Mouse (Mus musculus): ENCODE measurements around the gene Sod1.

Sod1 gene

DNA sequence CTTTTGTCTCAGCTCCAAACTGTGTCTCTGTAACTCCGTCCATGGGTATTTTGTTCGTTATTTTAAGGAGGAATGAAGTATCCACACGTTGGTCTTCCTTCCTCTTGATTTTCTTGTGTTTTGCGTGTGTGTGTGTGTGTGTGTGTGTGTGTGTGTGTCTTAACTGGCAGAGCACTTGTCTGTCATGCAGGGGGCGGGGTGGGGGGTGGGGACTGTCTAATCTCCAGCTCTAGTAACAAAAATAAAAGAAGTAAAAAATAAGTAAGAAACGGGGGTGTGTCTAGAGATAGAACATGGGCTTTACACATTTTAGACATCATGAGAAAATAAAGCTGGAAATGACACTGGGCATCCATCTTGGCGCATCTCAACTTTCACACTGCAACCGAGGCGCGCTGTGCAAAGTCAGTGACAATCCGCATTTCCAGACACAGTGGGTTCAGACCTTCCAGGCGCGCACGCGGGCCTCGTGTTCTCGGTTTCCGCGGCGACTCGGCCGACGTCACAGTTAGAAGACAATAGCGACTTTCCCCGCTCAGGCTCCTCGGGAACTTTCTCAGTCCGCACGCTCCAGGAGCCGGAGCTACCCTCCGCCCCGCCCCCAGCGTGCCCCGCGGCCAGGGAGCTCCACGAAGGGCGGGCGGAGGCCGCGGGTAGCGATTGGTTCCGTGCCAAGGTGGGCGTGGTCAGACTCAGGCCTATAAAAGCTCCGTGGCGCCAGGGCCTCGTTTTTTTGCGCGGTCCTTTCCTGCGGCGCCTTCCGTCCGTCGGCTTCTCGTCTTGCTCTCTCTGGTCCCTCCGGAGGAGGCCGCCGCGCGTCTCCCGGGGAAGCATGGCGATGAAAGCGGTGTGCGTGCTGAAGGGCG lies at the start of gene Sod1:
TSS of gene Sod1 (plus strand) at position 729 of the 866 bp plus-strand sequence.
- peak; percentile 67 for DNase-seq (ENCODE audit: low read depth, low spot score)

DNA sequence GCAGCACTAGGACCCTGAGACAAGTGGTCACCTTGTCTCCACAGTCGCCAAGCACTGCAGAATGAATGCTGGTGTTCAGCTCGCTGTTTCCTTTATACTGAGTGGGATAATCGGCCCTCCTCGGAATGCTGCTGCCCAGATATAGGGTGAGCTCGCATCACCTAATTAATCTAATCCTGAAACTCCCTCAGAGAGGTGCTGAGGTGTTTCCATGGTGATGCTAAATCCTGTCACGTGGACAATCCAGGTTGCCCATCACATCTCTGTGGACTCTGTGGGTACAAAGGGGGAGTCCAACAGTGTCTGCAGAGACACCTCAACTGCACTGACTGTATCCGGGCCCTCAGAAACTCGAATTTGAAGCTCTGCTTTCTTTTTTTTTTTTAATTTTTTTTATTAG lies 49.1 kb upstream of the Sod1 start:
- DNase-seq (ENCODE audit: low read depth, low spot score), result no peak

DNA sequence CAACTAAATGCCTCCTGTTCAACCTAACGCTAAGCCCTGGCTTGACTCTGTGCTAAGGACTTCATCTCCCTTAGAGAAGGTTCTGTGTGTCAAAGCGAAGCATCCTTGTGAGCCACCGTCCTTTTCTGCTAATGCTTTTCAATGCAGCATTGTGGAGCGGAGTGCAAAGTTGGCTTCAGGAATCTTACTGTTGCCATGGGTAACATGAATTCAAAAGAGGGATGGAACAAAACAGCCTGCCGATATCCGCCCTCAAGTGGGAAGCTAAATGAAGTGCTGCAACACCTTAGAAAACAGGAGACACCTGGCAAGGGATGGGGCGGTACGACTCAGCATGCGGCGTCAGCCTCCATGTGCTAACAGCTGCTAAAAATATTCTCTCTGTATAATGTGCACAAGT lies 44.1 kb upstream of the Sod1 start:
- peak; percentile 89 for DNase-seq (ENCODE audit: low read depth, low spot score)

DNA sequence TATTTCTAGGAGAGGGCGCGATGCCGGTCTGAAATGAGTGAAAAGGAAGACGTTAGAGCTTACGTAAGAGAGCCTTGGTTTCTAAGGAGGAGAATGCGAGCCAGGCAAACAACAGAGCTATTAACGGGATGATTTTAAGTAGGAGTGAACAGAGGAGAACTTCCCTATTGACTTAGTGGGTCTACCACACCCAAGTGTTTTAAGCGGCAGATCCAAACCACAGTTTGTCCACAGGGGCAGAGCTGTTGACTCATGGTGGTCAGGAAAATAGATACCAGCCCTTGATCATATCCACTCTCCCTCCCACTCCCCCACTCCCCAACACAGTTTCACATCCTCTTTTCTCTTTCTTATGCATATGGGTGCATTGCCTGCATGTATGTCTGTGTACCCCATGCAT lies 43.1 kb upstream of the Sod1 start:
- DNase-seq (ENCODE audit: low read depth, low spot score), result no peak

DNA sequence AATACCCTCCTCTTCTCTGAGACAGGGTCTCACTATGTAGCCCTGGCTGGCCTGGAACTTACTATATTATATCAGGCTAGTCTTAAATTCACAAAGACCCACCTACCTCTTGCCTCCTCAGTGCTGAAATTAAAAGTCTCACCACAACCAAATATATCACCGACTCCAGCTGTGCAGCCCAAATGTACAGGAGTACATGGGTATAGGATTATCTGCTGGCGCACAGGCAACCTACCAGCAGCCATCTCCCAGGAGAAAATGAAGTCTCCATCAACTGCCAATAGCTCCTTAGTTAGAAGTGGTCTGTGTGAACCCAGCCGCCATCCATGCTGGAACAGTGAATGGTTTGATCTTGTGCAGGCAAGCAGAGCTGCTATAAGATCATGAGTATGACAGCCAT lies 42.1 kb upstream of the Sod1 start:
- no peak for DNase-seq (ENCODE audit: low read depth, low spot score)

DNA sequence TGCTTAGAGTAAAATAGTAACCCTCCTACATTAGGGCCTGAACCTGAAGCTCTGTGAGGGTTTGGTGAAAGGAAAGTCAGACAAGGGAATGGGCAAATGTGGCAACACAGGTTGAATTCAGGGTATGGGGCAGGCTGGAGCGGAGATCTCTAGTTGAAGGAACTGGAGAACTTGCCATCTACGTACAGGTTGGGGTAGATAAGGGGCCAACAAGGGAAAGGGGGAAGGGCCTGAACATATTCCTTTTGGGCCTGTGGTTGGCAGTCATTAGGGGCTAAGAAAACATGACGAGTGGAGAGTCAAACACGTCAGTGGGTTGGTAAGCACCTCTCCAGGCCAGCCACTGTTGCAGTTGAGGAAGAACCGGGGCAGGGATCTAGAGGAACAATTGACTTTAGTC lies 40.7 kb upstream of the Sod1 start:
- DNase-seq (ENCODE audit: low read depth, low spot score), result no peak

DNA sequence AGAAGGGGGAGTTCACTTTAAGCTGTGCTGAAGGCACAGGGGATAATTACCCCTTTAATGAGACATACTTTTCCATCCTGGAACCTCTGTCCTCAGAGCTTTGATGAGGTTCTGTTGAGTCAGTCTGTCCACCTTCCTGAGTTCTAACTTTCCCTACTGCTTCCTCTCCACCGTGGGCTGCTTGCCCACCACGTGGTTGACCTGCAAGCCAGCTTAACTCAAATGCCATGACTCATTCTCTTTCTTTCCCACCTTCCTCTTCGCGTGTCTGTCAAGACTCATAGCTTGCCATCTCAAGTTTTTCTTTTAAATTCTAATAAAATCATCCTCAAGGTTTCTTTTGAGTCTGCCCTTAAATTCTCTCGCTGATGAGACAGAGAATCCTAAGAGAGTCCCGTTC lies 39.6 kb upstream of the Sod1 start:
- no peak for DNase-seq (ENCODE audit: low read depth, low spot score)

DNA sequence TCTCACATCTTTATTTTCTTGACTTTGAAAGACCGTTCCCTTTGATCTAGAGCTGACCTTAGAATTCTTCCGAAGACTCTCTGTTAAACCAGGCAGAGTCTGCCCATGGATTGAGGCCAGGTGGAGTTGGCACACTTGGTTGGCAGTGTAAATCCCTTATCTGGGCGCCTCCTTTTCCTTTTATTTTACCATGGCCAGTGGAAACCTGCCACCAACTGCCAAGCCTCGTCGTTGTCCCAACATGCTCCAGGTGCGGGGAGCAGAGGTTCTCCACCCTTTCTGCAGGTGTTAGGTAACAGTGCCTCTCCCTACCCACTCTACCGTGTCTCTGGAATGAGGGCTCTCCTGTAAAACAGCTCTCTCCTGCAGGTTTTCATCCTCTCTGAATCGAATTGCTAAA lies 38.9 kb upstream of the Sod1 start:
- no peak for DNase-seq (ENCODE audit: low read depth, low spot score)

DNA sequence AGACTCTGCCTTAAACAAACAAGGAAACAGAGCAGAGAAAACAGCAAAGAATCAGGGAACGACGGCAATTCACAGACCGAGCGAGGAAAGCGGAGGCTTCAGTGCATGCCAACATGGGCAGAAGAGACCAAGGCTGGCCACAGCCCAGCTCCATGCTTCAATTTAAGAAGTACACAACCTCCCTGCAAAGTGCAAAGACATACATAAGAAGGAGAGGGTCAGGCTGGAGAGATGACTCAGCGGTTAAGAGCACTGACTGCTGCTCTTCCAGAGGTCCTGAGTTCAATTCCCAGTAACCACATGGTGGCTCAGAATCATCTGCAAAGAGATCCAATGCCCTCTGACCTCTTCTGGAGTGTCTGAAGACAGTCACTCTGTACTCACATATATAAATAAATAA lies 36.4 kb upstream of the Sod1 start:
- no peak for DNase-seq (ENCODE audit: low read depth, low spot score)

DNA sequence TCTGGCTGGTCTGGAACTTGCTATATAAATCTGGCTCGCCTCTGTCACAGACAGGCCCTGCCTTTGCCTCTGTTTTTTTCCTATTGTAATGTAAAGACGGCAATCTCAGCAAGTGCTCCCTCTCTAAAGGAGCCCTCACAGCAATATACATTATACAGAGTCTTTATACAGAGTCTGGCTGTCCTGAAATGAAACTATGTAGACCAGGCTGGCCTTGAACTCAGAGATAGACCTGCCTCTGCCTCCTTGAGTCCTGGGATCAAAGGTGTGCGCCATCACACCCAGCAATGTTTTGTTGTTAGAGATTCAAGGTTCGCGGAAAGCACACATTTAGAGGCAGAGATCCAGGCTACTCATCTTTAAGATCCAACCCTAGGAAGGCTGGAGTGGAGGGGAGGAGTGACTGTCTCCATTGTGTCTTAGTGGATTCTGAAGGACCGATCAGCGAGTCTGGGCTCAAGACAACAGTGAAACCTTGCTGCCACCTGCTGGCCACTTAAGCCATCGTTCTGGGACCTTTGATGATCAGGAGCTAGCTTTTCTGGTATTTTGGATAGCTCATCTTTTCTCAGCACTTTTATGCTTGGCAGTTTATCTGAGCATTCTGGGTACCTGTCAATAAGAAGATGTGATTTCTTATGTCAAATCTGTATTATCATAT lies 34.5 kb upstream of the Sod1 start:
- DNase-seq (ENCODE audit: low read depth, low spot score), result no peak

DNA sequence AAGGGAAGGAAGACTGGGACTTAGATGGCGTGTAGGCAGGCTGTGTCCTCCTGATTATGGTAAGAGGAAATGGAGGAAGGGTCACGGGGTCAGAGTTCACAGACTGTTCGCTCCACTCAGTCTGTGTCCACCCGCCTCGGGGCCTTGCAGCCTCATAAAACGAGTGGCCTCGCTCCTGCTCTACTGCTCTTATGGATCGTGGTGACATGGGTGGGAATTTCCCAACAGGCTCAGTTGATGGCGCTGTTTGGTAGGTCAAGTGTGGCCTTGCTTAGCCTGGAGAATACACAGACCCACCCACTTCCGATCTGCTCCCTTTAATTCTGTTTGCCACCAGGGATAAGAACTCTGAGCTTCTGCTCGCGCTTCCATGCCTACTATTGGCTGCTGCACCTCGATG lies 33.1 kb upstream of the Sod1 start:
- DNase-seq (ENCODE audit: low read depth, low spot score), result no peak

DNA sequence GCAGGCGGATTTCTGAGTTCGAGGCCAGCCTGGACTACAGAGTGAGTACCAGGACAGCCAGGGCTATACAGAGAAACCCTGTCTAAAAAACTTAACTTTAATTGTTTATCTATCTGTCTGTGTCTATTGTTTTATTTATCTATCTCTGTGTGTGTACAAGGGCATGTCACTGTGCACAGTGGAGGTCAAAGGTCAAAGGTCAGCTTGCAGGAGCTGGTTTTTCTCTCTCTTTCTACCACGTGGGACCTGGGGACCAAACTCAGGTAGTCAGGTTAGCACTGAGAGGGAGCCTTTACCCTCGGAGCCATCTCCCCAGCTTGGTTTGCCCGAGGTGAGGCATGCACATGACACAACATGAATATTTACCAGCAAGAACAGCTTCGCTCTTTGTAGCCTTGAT lies 29.3 kb upstream of the Sod1 start:
- DNase-seq (ENCODE audit: low read depth, low spot score), result no peak

DNA sequence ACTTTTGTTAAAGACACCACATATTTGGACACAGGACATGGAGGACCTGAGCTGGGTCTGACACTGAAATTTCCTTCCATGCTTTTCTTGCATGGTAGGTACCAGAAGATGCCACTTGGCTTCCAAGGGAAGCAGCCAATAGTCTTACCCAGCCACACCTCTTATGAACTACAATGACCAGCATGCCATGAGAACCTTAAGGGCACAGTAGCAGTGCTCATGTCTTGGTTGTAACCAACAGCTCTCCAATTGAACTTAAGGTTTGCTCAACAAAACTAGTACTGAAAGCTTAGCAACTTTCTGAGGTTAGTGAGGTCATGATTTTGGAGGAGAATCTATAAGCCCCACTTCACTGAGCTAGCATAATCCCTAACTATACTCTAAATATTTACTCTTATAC lies 26.8 kb upstream of the Sod1 start:
- no peak for DNase-seq (ENCODE audit: low read depth, low spot score)

DNA sequence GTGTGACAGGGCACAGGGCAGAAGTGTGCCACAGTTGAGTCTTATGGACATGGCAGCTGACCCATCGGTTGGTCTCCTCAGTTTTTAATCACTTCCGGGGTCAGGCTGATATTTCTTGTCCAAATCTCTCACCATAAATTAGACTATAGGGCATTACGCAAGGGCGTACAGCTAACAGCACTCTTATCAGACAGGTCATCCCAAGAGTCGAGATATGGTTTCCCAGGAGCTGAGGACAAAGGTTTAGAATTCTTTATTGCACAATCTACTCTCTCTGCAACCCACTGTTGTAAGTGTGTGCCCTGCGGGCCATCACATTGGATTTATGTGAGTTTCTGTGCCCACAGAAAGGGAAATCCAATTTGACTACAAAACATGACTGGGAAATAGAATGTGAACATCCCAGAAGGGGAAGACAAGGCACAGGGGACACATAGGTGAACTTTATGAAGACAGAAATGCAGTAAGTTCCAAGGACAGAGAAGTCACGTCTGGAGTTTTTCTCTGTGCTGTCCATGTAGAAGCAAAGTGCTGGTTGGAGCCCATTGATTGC lies 23.8 kb upstream of the Sod1 start:
- no peak for DNase-seq (ENCODE audit: low read depth, low spot score)

DNA sequence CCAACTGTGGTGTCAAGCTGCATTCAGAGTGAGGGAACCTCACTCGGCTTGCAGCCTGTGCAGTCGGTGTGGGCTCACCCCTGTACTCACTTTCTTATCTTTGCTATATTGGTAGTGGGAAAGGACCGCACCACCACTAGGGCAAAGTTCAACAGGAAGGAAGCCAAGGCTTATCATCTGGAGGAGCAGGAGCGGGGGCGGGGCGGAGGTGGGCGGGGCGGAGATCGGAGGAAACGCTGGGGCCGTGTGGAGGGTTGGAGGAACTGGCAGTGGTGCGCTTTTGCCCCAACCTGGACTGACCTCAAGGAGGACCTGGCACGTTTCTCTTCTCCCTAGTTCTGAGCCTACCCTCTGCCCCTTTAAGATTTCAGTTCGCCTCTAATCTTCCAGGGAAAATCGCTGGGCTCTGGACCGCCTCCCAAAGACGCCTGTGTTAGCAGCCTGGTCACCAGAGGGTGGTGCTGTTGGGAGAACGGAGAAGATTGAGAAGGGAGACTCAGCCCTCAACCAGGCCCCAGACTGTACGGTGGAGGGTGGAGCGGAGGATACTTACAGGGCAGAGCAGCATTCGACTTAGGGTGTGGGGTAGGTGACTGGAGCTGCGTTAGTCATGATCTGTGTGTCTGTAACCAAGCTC lies 23.1 kb upstream of the Sod1 start:
- DNase-seq (ENCODE audit: low read depth, low spot score), result no peak

DNA sequence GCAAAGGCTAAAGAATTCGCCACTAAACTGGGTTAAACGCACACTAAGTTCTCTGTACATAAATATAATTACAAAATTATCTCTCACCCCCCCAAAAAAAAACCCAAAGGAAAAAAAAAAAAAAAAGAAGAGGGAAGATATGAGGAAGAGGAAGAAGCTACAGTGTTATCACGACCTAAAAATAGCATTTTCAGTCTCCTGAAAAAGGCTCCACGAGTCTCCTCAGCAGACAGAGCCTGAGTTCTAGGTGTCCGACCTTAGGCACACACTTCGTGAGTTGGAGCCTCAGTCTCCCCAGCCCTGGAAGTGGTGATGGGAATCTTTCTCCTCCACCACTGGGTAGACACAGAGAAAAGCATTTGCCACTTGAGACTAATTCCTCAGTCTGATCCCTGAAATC lies 21.9 kb upstream of the Sod1 start:
- DNase-seq (ENCODE audit: low read depth, low spot score), result no peak

DNA sequence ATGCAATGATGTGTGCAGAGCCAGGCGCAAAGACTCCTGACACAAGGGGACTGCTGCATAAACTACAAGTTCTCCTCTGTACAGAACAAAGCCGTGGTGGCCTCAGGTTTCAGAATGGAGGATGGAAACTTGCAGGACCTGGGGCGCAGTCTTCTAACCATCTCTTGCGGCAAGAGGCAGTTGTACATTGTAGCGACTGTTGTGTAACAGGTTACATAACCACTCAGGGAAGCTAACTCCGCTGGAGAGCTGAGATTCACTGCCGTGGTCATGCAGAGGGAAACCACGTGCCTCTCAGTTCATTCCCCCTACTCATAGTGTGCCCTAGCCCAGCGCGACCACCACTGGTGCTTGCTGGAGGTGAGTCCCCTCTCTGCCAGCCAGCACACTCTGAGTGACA lies 21.4 kb upstream of the Sod1 start:
- no peak for DNase-seq (ENCODE audit: low read depth, low spot score)

DNA sequence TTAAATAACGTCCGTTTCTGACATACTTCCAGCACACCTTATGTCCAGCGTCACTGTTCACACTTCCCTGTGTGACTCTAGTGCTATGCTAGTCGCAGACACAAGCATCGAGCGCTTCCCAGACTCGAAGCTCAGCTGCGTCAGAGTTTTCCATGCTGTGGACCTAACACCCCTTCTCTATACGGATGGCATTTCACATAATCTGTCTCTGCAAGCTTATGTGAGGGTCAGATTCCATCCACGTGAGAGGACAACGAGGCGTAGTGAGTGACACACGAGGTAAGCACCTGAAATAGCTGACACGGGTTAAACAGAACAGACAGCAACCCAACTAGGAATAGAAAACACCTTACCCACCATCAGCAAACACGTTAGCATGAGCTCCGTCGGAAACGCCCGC lies 18.4 kb upstream of the Sod1 start:
- DNase-seq (ENCODE audit: low read depth, low spot score), result no peak

DNA sequence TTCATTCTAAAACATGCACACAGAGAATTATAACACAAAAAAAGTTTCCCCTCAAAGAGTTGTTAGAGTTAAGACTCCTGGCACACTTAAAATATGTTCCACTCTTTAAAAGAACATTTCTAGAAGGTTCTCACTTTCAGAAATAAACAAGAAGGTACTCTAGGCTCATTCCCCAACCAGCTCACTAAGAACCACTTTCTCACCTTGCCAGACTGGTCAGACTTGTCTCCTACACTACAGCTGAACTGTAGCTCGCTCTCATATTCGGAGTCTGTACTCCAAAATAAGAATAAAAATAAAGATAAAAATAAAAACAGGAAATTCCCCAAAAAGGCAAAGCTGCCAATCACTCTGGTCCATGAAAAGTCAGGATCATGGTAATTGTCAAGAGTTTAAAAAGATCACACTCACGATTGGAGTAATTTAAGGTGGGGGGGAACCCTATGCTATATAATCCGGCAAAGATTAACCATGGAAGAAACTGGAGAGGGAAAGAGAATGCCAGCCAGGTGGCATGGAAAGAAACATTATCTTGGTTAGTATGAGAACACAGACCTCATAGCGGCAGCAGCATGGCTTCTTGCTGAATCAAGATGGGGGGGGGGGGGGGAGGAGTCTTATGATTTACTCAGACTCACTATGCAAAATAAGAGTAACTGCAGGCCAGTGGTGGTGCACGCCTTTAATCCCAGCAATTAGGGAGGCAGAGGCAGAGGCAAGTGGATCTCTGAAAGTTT lies 17.2 kb upstream of the Sod1 start:
- DNase-seq (ENCODE audit: low read depth, low spot score), result no peak

DNA sequence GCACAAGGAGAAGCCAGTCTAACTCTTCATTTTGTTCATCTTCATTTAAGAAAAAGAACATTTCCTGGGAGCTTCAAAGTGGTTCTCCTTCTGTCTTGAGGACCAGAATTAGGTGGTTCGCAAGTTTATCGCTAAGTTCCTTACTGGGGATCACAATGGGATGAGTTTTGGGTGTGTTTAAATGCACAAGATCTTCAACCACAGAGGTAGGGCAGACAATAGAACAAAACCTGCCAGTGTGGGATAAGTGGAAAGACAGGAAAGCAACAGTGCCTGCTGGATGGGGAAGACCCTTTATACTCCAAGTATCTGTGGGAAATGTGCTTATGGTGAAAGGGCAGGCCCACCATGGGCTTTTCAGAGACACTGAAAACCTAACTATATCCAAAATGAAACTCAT lies 15.7 kb upstream of the Sod1 start:
- no peak for DNase-seq (ENCODE audit: low read depth, low spot score)

DNA sequence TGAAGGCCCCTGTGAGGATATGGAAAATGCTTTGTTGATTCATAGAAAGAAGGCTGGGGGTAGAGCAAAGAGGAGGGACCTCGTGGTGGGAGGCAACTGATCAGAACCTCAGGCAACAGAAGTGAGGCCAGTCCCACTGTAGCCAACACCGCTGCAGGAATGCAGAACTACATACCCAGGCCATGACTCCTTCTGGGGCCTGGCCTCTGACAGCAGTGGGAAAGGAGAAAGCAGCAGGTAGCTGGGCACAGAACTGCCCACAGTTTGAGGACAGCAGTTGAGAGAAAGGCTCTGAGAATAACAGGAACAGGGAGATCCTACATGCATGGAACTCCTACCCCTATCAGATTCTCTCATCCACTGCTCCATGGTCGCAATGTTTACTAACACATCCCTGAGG lies 11.6 kb upstream of the Sod1 start:
- DNase-seq (ENCODE audit: low read depth, low spot score), result no peak

DNA sequence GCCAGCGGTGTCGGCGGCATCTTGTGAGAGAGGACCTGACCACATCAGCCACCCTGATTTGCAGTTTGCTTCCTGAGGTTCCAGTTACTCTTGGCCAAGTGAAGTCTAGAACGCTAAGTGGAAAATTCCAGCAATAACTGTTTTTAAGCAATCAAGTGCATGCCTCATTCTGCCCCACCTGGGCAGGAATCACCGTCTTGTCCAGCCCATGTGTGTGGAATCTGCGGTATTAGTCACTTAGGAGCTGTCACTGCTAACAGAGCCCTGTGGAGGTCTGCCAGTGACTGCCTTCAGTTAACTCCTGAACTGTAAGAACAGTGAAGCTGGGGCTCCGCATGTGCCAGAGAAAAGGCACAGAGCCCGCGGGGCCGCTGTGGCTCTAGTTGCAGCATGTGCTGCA lies 9.8 kb upstream of the Sod1 start:
- DNase-seq (ENCODE audit: low read depth, low spot score), result no peak
